Mouse (Mus musculus) hindbrain, embryonic 14.5 days (tissue): ENCODE data around the gene Gm43191. TPM values are rescaled to one million over a fixed set of nuclear protein-coding genes. Genes with fewer than 3 reads are reported as not detected.
"Not testable (repeated sequence)": the region's sequence is repeated elsewhere in the genome, so short reads cannot be mapped to it uniquely, and the experiment has no call there.

ENCODE experiments used
- ATAC-seq: fragments of 200-750 bp; cut with Nextera tagmentation; 2 replicates; pipeline ENCODE4 v1.8.0; 2017; ENCODE audit warnings: moderate number of reproducible peaks, mild to moderate bottlenecking, moderate TSS enrichment, moderate library complexity; ENCODE audit not compliant: low FRiP score
- DNase-seq: peaks from one replicate; pipeline ENCODE4 v3.0.0-alpha.2; 2015; ENCODE audit warnings: low spot score
- H3K27ac ChIP-seq: fragments of 300-500 bp; sonication (generic); 2 replicates; pipeline ENCODE4 v1.5.1; 2014; ENCODE audit warnings: mild to moderate bottlenecking, moderate library complexity
- H3K27me3 ChIP-seq: fragments of 300-500 bp; sonication (generic); 2 replicates; pipeline ENCODE4 v1.6.1; 2014; ENCODE audit warnings: mild to moderate bottlenecking, low read length, mixed read lengths; ENCODE audit not compliant: control insufficient read depth, insufficient read depth
- H3K36me3 ChIP-seq: fragments of 300-500 bp; sonication (generic); replicated peaks from 2 replicates; pipeline ENCODE4 v1.6.1; 2014; ENCODE audit not compliant: control insufficient read depth, insufficient read depth
- H3K4me1 ChIP-seq: fragments of 300-500 bp; sonication (generic); replicated peaks from 2 replicates; pipeline ENCODE4 v1.6.1; 2014; ENCODE audit warnings: antibody characterized with exemption, low read length, mixed read lengths; ENCODE audit not compliant: control insufficient read depth, insufficient read depth
- H3K4me2 ChIP-seq: fragments of 300-500 bp; sonication (generic); replicated peaks from 2 replicates; pipeline ENCODE4 v1.6.1; 2014; ENCODE audit warnings: mild to moderate bottlenecking, moderate library complexity
- H3K4me3 ChIP-seq: fragments of 300-500 bp; sonication (generic); replicated peaks from 2 replicates; pipeline ENCODE4 v1.5.1; 2014; ENCODE audit warnings: mild to moderate bottlenecking, low read length
- H3K9ac ChIP-seq: fragments of 300-500 bp; sonication (generic); 2 replicates; pipeline ENCODE4 v1.6.1; 2014
- H3K9me3 ChIP-seq: fragments of 300-500 bp; sonication (generic); 2 replicates; pipeline ENCODE4 v1.6.1; 2016; ENCODE audit warnings: low read length; ENCODE audit not compliant: control insufficient read depth
- WGBS: fragments of 180-500 bp; shearing (Covaris S2); extraction: QIAGEN DNeasy Blood & Tissue Kit; methylation state at CpG from one replicate; pipeline ENCODE4 v1.1.7; 2014; 5-methylcytosine and 5-hydroxymethylcytosine counted together
- polyA plus RNA-seq: library from polyadenylated mRNA; unstranded; fragments of >200 nt; fragmentation: Nextera tagmentation; extraction: Ambion mirVana; gene quantifications from 2 replicates; pipeline ENCODE4 v1.2.1, GENCODE M21; 2014

Gm43191 gene
- polyA plus RNA-seq, 1 experiment from 2014 or later = not detected

GRCm38 (mm10) chr3:116694312-116694711, 13.3 kb upstream of the Gm43191 start:
- no peak overlapping the region for H3K4me3 ChIP-seq
- H3K9me3 ChIP-seq = no peaks in the 10 kb centered on the region
- 0 out of 2 replicates have a peak, but pooled peaks cover 4% of the 10 kb centered on the region for H3K36me3 ChIP-seq
- ATAC-seq (no peak), DNase-seq (no peak)
- H3K4me1 ChIP-seq = no peaks in the 10 kb centered on the region
- no peaks in the 10 kb centered on the region for H3K27me3 ChIP-seq
- no peak overlapping the region for H3K27ac ChIP-seq
- H3K9ac ChIP-seq = no peak overlapping the region
- WGBS = 94% methylated on average over 3 of the region's 3 CpGs
- H3K4me2 ChIP-seq = no peak overlapping the region

- not testable (repeated sequence) for H3K4me3 ChIP-seq, H3K4me2 ChIP-seq, ATAC-seq, H3K9ac ChIP-seq, DNase-seq, H3K27ac ChIP-seq, H3K36me3 ChIP-seq, H3K27me3 ChIP-seq, H3K9me3 ChIP-seq
- peaks cover 23% of the 10 kb centered on the region for H3K4me1 ChIP-seq
- 87% methylated on average over 9 of the region's 9 CpGs for WGBS
These were observed 16.8 kb downstream of the Gm43191 start for GRCm38 (mm10) chr3:116664281-116664680.

GRCm38 (mm10) chr3:116662463-116662863, 18.6 kb downstream of the Gm43191 start, which contains the start of gene Mfsd14a:
Gene Mfsd14a (minus strand): TSS chr3:116662677.
- ATAC-seq = peak; percentile 99
- Histone ChIP-seq H3K9ac (peak within 1 kb of the TSS; percentile 98), H3K9me3 (no peaks in the 10 kb centered on the region), H3K27ac (peak within 1 kb of the TSS; percentile 95), H3K27me3 (no peaks in the 10 kb centered on the region), H3K4me3 (peak within 1 kb of the TSS; percentile 74), H3K4me2 (peak within 1 kb of the TSS; percentile 78), H3K36me3 (no peaks in the 10 kb centered on the region), H3K4me1 (peaks cover 29% of the 10 kb centered on the region)
- WGBS = under 1% methylated on average over 39 of the region's 39 CpGs
- peak; percentile 94 for DNase-seq

GRCm38 (mm10) chr3:116661870-116662414, 19.1 kb downstream of the Gm43191 start:
- Histone ChIP-seq H3K27ac (peak overlapping the region; percentile 95), H3K27me3 (no peaks in the 10 kb centered on the region), H3K36me3 (no peaks in the 10 kb centered on the region), H3K4me3 (peak overlapping the region; percentile 74), H3K4me1 (peaks cover 29% of the 10 kb centered on the region), H3K4me2 (peak overlapping the region; percentile 78), H3K9ac (peak overlapping the region; percentile 98), H3K9me3 (no peaks in the 10 kb centered on the region)
- WGBS = under 1% methylated on average over 55 of the region's 68 CpGs
- ATAC-seq (peak; percentile 87), DNase-seq (peak; percentile 46)

GRCm38 (mm10) chr3:116661288-116661869, 19.7 kb downstream of the Gm43191 start:
- 7% methylated on average over 16 of the region's 16 CpGs for WGBS
- Histone ChIP-seq H3K9ac (peak overlapping the region; percentile 98), H3K4me2 (peak overlapping the region; percentile 78), H3K27me3 (no peaks in the 10 kb centered on the region), H3K4me1 (peaks cover 34% of the 10 kb centered on the region), H3K9me3 (no peaks in the 10 kb centered on the region), H3K27ac (peak overlapping the region; percentile 95), H3K36me3 (no peaks in the 10 kb centered on the region), H3K4me3 (peak overlapping the region; percentile 74)
- no peak for DNase-seq
- no peak for ATAC-seq

GRCm38 (mm10) chr3:116659856-116660430, 21.1 kb downstream of the Gm43191 start:
- Histone ChIP-seq H3K4me2 (no peak overlapping the region), H3K9ac (no peak overlapping the region), H3K4me1 (peaks cover 34% of the 10 kb centered on the region), H3K4me3 (no peak overlapping the region), H3K27me3 (no peaks in the 10 kb centered on the region), H3K9me3 (no peaks in the 10 kb centered on the region), H3K27ac (no peak overlapping the region), H3K36me3 (no peaks in the 10 kb centered on the region)
- 81% methylated on average over 13 of the region's 13 CpGs for WGBS
- ATAC-seq = no peak
- no peak for DNase-seq

GRCm38 (mm10) chr3:116658928-116659565, 22.0 kb downstream of the Gm43191 start:
- Histone ChIP-seq H3K4me3 (no peak overlapping the region), H3K9me3 (no peaks in the 10 kb centered on the region), H3K4me1 (peaks cover 34% of the 10 kb centered on the region), H3K27me3 (no peaks in the 10 kb centered on the region), H3K9ac (no peak overlapping the region), H3K36me3 (no peaks in the 10 kb centered on the region), H3K4me2 (no peak overlapping the region), H3K27ac (no peak overlapping the region)
- ATAC-seq = no peak
- no peak for DNase-seq
- WGBS = 80% methylated on average over 15 of the region's 15 CpGs

GRCm38 (mm10) chr3:116656184-116656965, 24.7 kb downstream of the Gm43191 start:
- no peak for DNase-seq
- Histone ChIP-seq H3K4me3 (no peak overlapping the region), H3K9me3 (no peaks in the 10 kb centered on the region), H3K9ac (no peak overlapping the region), H3K27me3 (no peaks in the 10 kb centered on the region), H3K36me3 (no peaks in the 10 kb centered on the region), H3K4me2 (no peak overlapping the region), H3K4me1 (peaks cover 41% of the 10 kb centered on the region), H3K27ac (no peak overlapping the region)
- no peak for ATAC-seq
- 80% methylated on average over 7 of the region's 7 CpGs for WGBS

GRCm38 (mm10) chr3:116654051-116654450, 27.0 kb downstream of the Gm43191 start:
- not testable (repeated sequence) for H3K9me3 ChIP-seq, H3K4me2 ChIP-seq, H3K27me3 ChIP-seq, H3K27ac ChIP-seq, H3K9ac ChIP-seq, ATAC-seq, H3K36me3 ChIP-seq, DNase-seq, H3K4me3 ChIP-seq
- 0 out of 2 replicates have a peak, but pooled peaks cover 18% of the 10 kb centered on the region for H3K4me1 ChIP-seq
- 94% methylated on average over 10 of the region's 11 CpGs for WGBS
